Mouse (Mus musculus) testis, postnatal 10 days (tissue): Measurements from ENCODE around the gene Ugt1a1.
A peak's percentile ranks its signal among the peaks of the same experiment; 100 is the strongest.

Experiments used
- DNase-seq: peaks from one replicate; pipeline ENCODE4 v3.0.0; 2021; ENCODE audit warnings: low spot score

Ugt1a1 gene

DNA sequence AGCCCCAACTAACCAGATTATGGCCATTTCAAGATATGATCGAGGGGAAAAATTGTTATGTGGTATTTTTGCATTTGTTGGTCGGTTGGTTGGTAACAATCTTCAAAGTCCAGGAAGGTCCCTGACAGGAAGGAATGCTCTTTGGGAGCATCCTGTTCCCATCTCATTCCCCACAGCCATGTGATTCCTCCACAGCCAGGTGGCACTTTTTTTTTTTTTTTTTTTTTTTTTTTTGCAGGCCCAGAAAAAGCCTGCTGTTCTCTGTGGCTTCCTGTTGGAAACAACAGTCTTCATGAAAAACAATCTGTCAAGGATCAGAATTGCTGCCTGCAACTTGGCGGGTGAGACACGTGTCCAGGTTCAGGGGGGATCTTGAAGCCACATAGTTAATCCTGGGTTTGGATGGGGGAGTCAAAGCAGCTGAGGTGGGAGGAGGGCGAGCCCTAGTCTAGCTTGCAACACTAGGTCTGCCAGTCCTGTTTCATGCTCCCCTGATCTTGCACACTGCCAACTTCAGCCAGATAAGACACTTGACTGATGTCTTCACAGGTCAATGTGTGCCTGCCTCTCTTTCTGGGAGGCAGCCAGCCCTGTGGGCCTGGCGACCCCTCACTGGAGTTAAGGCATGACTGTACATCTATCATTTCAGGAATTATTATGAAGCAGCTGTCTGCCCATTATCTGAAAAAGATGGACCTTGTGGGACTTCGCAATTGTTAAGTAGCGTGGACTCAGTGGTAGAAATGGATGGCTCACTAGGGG is 47.3 kb downstream of the Ugt1a1 start:
- DNase-seq: peak; percentile 76

DNA sequence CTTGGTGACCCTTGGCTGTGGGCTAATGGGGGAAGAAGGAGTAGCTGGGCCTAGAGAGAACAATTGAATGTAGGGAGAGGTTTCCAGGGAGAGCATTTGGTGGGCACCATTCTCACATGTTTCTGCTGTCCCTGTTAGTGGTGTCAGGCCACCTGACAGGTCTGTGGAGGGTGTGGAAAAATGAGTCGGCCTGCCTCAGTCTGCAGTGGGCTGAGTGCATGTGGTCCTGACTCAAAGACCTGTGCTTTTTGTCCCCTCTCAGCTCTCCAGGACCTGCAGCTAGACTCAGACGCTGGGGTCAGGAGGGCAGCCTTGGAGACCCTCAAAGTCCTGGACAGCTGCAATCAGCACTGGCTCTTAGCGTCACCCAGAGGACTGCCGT is 47.9 kb downstream of the Ugt1a1 start:
- DNase-seq: peak; percentile 74

DNA sequence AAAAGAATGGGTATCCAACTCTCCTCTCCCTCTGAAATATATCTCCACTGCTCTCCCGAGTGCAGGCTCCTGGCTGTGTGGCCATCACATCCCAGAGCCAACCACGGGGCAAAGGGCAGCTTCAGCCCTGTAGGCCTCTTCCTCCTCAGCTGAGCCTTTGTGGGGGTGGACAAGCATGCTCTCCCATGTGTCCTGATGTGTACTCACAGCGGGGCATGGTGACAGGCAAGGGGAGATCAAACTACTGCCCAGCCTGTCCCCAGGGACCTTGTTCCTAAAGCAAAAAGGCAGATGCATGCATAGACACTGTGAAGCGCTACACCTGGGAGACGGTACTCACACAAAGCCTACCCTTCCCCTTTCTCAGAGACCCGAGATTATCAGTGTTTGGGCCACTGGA is 48.4 kb downstream of the Ugt1a1 start:
- peak; percentile 88 for DNase-seq

DNA sequence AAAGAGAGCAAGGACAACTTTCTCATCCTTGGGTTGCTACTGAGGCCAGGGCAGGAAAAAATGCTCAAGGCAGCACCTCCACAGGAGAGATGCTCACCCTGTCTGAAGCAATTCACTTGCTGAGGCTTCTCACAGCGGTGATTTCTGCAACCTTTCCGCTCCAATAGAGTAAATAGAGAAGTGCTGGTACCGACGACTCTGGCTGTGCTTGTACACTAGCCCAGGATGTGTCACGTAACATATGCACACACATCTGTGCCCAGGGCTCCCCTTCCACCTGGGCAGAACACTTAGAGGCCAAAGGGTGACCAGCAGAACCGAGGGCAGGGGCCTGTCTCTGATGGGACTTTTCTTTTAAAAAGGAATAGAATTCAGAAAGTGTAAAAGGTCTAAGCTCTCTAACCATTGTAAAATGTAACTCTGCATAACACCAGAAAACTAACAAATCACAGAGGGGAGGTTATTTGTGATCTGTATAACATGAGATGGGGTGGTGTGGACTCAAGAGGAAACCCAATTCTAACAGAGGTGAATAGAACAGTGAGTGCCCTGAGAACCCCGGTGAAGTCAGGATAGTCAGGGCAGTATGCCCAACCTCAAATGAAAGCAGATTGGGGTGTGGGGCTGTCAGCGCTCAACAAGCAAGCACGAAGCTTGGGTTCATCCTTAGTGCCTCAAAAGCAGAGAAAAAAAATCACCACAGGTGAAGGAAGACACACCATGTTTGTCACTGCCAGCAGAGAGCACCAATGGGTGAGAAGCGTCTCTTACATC is 49.0 kb downstream of the Ugt1a1 start:
- no peak for DNase-seq

DNA sequence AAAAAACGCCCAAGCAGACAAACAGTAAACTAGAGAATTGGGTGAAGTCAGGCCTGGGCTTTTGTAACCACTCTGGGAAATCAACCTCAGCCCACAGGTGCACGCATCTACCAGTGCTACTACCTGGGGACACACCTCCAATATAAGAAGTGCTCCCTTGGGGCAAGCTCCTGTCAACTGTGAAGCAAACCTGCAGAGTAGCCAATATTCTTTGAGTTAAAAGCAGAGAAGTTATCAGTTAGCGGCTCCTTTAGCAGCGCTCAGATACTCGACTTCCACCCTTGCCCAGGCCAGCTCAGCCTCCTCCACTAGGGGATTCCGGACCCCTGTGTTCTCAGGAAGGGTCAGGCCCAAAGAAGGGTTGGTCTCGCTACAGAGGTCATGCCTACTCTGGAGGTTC is 49.9 kb downstream of the Ugt1a1 start:
- no peak for DNase-seq

DNA sequence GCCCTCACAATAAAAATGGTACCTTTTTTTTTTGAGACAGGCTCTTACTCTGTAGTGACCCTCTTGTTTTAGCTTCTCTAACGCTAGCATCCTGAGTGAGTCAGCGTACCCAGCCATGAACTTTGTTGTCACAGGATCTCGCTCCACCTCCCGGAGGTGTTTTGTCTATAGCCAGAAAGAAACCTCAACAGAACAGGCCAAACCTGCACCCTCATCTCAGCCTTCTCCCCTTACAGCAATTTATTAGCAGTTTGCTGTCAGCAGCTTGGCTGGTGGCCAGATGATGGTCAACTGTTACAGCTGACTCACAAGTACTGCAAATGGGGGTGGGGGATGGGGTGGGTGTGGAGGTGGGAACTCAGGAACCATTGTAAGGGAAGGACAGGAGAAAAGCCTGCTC is 50.5 kb downstream of the Ugt1a1 start:
- peak; percentile 85 for DNase-seq

DNA sequence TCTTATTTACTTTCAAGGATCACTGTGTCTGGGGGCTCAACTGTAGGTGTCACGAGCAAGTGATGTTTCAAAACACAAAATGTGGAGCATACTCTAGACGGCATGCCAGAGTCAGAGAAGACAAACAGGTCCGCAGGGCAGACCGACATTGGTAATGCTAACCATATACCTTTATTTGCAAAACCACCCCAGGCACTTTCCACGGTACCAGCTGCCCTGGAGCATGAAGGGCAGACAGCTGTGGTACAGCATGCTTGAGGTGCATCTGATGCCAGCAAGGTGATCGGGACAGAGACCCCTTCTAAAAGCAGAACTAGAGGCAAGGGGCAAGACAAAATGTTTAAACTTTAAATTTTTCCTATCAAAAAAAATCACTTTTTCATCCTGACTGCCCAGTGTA is 51.2 kb downstream of the Ugt1a1 start:
- DNase-seq: no peak

DNA sequence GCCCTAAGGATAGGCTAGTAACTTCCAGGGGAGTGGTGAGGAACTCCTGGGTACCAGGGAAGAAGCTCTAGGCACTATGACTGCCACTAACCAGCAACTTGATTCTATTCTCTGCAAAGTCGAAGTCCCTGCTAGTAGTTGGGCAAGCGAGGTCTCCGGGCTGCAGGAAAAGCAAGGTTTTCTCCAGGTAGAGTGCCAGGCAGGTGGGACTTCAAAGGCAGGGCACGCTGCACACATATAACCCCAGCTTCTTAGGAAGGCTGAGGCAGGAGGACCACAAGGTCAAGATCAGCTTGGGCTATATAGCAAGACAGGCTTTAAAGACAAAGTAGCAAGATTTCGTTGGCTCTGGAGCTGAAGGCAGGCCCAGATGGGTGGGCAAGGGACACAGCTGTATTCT is 52.0 kb downstream of the Ugt1a1 start:
- DNase-seq: no peak

DNA sequence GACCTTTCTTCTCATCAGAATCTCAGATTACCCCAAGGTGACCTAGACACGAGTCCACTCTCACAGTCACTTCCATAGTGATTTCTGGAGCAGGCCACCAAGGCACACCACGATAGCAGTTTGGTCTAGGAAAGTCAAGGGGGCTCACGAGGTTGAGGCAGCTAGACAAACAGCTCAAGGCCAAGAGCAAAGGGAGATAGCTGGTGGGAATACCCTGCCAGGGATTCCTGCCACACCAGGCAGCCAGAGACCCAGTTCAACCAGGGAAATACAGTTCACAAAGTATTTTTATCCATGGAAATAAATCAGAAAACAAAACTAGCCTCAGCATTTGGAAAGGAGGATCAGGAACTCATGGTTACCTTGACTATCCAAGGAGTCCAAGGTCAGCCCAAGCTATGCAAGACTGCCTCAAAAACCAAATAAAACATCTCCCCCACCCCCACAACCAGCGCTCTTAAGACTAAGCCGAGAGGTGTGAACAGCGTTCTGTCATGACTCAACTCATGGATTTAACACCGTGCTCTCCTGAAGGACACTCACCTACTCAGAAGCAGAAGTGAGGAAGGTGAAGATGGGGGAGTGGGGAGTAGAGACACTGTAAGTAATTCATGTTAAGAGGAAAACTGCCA is 52.6 kb downstream of the Ugt1a1 start:
- DNase-seq: no peak

DNA sequence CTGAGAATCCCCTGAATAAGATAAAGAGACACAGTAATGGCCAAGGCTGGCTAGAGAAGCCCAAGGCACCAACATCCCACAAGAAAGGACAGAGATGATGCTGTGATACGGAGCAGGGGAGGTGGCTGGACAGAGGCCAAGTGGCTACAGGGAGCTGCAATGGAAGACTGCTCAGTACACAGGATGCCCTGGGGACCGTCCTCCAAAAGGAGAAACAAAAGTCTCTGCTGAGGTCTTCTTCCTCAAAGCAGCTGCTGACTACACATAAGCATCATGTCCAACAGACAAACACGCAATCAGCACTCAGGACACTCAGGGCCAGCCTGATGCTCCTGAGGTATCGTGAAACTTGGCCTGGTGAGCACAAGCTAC is 53.1 kb downstream of the Ugt1a1 start:
- DNase-seq: peak; percentile 87

DNA sequence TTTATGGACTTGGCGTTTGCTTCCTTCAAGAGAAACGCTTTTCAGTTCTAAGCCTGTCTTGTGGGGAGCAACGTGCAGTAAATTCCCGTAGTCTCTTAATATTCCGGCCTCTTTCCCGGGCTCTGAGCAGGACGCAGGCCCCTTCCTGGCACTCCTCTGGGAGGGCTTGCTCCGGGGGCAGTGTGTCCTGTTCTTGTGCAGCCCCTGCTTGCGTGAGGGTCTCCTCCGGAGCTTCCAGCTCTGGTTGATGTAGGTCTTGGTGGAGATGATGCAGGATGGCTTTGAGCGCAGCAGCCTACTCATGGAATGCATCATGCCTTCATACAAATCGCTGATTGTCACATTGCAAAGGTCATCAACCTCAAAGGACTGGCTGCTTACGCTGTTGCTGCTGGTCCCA is 54.4 kb downstream of the Ugt1a1 start:
- DNase-seq: no peak

DNA sequence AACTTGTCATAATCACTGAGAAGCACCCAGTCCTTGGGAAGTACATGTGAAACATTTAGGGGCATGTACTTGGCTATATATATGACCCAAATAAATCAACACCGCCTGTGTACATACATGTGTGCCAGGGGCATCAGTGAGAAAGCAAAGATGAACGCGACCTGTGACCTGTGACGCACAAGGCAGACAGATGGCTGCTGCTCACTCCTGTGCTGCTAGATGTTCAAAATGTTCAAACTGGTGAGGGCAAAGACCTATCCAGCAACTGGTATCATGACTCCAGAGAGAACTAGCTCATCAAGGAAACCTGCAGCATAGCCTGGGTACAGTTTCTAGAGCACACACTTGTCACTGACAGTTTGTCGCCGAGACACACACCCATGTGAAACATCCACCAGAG is 55.7 kb downstream of the Ugt1a1 start:
- no peak for DNase-seq

DNA sequence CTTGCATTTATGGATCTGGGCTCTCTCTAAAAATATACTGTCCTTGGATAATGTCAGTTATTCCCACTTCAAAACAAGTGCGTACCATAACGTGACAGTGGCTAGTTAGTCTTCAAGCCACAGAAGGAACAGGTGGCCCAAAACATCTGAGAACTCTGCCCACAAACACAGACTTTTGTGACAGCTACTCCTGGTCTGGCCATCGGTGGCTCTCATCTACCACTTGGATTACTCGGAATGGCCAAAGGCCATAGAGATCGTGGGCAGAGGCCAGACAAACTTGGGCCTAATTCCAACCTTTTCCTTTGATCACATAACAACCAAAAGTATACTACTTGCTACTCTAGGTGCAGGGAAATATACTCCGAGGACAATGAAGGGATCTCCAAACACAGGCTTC is 56.3 kb downstream of the Ugt1a1 start:
- DNase-seq: peak; percentile 59
